Mouse (Mus musculus) megakaryocyte, embryonic 14.5 days (primary cell): ENCODE measurements around the gene Tgm7. TPM values are rescaled to one million over a fixed set of nuclear protein-coding genes. Genes with fewer than 3 reads are reported as not detected.

ENCODE experiments used
- H3K27me3 ChIP-seq: replicated peaks from 2 replicates; pipeline ENCODE3; 2012; ENCODE audit warnings: inconsistent platforms
- H3K36me3 ChIP-seq: replicated peaks from 2 replicates; pipeline ENCODE3; 2012; ENCODE audit warnings: low read length, inconsistent platforms, mixed read lengths
- H3K4me1 ChIP-seq: 2 replicates; pipeline ENCODE4 v1.6.1; 2012; ENCODE audit warnings: inconsistent platforms
- H3K4me3 ChIP-seq: replicated peaks from 2 replicates; pipeline ENCODE3; 2012; ENCODE audit warnings: moderate library complexity, mild to moderate bottlenecking, inconsistent platforms
- H3K9me3 ChIP-seq: 2 replicates; pipeline ENCODE4 v1.6.1; 2012; ENCODE audit warnings: inconsistent platforms
- FLI1 ChIP-seq: IDR thresholded peaks from 2 replicates; pipeline ENCODE4 v1.6.1; 2012; ENCODE audit warnings: low read length, inconsistent platforms, mixed read lengths
- GATA1 ChIP-seq: IDR thresholded peaks from 3 replicates; pipeline ENCODE4 v1.6.1; 2012; ENCODE audit warnings: mixed read lengths, low read length, inconsistent platforms, borderline replicate concordance
- polyA plus RNA-seq: library from polyadenylated mRNA; stranded (reverse); fragments of >175 nt; gene quantifications from 2 replicates; pipeline ENCODE4 v1.2.3, GENCODE M21; 2012; ENCODE audit warnings: low replicate concordance; ENCODE audit not compliant: insufficient read depth

Gene Tgm7
- polyA plus RNA-seq, 1 experiment, result not detected

DNA sequence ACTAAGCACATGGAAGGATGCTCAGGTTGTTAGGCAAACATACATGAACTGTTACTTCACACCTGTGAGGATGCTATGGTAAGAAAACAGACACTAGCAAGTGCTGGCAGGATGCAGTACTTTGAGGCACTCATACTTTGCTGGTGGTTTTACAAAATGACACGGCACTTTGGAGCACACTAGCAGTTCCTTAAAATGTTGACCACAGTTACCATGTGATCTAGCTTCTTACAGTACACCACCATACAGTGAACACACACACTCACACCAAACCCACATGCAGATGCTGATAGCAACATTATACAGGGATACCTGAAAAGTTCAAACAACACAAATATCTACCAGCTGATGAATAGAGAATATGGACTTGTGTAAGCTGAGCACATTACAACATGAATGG, 27.0 kb downstream of the Tgm7 start:
- TF ChIP-seq GATA1, result no peak
- TF ChIP-seq FLI1, result no peak

DNA sequence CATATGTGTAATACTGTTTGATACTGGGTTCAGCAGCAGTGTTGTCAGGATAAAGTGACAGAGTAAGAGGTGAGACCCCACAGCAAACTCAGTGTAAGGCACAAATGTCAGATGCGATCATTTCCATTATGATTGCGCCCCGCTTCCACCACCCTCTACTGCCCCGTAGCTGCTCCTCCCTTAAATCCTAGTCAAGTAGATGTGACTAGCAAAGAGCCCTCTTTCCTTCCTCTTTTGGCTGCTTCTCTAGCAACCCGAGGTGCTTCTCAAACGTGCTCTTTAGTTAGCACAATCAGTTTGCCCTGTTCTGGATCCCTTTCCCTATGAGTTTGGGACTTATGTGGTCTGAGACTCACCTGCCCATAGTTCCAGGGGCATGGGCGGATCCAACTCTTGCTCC, 34.8 kb downstream of the Tgm7 start:
- no peak overlapping the region for H3K4me3 ChIP-seq
- H3K36me3 ChIP-seq, result no peaks in the 10 kb centered on the region
- H3K4me1 ChIP-seq, result peaks cover 17% of the 10 kb centered on the region
- H3K9me3 ChIP-seq, result peaks cover 18% of the 10 kb centered on the region
- TF ChIP-seq FLI1 (no peak), GATA1 (no peak)
- peaks cover 14% of the 10 kb centered on the region for H3K27me3 ChIP-seq

More for the DNA sequence above, 27.0 kb downstream of the Tgm7 start:
- Histone ChIP-seq H3K9me3 (no peaks in the 10 kb centered on the region), H3K4me3 (peak overlapping the region; percentile 31), H3K36me3 (no peaks in the 10 kb centered on the region), H3K27me3 (peaks cover 15% of the 10 kb centered on the region), H3K4me1 (peaks cover 30% of the 10 kb centered on the region)

DNA sequence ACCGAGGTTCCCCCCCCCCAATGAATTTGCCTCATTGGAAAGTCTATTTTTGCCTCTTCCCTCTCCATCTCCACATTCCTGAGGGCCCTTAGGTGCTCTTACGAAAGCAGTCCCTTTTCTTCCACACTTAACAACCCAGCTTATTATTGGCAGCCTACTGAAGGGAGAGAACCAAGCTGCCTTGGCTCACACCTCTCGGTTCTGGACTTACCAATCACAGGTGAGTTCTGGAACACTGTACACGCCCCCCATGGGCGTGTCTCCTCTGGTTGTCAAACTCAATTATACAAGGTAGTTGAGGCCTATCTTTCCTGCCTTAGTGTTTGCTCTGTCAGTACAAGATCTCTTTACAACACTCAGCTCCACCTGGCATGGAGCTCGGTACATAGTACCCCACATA, 37.7 kb downstream of the Tgm7 start:
- H3K4me1 ChIP-seq, result peaks cover 29% of the 10 kb centered on the region
- no peak overlapping the region for H3K4me3 ChIP-seq
- TF ChIP-seq GATA1 (no peak), FLI1 (no peak)

DNA sequence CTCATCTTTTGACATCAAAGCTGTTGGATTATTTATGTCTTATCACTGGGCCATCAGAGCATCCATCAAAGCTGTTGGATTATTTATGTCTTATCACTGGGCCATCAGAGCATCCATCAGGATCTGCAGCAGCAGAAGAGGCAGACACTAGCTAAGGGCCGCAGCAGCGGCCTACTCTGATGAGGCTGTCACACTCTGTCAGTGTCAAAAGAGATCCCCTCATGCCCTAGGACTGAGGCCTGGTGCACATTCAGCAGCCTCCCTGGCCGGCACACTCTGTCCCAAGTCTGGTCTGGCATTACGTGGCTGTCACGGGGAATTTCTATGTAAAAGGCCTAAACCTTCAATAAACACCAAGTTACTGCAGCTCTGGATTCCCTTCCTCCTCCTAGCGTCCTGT, 40.1 kb downstream of the Tgm7 start:
- peaks cover 29% of the 10 kb centered on the region for H3K4me1 ChIP-seq
- H3K36me3 ChIP-seq, result no peaks in the 10 kb centered on the region
- H3K9me3 ChIP-seq, result peaks cover 13% of the 10 kb centered on the region
- H3K27me3 ChIP-seq, result peaks cover 13% of the 10 kb centered on the region
- H3K4me3 ChIP-seq, result no peak overlapping the region
- TF ChIP-seq FLI1 (no peak), GATA1 (no peak)

More for the DNA sequence above, 37.7 kb downstream of the Tgm7 start:
- no peaks in the 10 kb centered on the region for H3K36me3 ChIP-seq
- H3K27me3 ChIP-seq, result peaks cover 15% of the 10 kb centered on the region
- H3K9me3 ChIP-seq, result peaks cover 17% of the 10 kb centered on the region

DNA sequence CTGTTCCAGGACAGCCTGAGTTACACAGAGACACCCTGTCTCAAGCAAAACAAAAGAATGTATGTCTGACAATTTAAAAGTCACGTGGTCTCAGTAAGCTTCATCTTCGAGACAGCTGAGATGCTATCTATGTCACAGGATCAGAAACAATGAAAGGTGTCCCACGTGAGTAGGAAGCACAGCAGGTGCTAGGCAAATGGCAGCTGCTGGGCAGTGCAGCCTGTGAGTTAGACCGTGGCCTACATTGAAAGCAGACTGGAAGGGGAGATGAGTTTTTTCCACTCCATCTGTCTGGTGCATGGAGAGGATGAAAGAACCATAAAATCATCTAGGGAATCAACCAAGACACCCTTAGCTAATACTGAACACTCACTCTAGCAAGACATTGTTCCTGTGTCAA, 42.5 kb downstream of the Tgm7 start:
- H3K9me3 ChIP-seq, result peaks cover 4% of the 10 kb centered on the region; the same call in 1 of the 2 replicates
- no peak for TF ChIP-seq FLI1
- no peak for TF ChIP-seq GATA1
- H3K4me1 ChIP-seq, result peaks cover 29% of the 10 kb centered on the region
- no peak overlapping the region for H3K4me3 ChIP-seq
- H3K27me3 ChIP-seq, result peaks cover 9% of the 10 kb centered on the region
- H3K36me3 ChIP-seq, result no peaks in the 10 kb centered on the region

DNA sequence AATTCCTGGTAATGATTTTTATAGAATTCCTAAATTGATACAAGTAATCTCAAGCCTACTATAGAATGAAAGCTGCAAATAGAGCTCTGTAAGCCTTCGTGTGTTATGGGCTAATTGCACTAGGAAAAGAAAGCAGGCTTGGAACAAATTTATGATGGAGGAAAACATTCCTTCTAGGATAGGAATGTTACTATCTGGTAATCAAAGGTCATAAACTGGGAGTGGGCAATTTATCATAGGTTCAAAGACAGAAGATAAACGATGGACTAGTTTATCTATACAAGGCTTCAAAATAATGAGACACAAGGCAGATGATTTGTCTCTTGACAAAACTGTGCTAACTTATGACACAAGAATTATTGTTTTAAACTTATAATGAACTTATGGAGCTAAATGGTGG, 48.3 kb downstream of the Tgm7 start:
- peaks cover 4% of the 10 kb centered on the region; the same call in 1 of the 2 replicates for H3K4me1 ChIP-seq
- H3K4me3 ChIP-seq, result no peak overlapping the region
- TF ChIP-seq FLI1 (no peak), GATA1 (no peak)
- no peaks in the 10 kb centered on the region for H3K36me3 ChIP-seq
- H3K27me3 ChIP-seq, result peaks cover 19% of the 10 kb centered on the region
- no peaks in the 10 kb centered on the region; the same call in 1 of the 2 replicates for H3K9me3 ChIP-seq

DNA sequence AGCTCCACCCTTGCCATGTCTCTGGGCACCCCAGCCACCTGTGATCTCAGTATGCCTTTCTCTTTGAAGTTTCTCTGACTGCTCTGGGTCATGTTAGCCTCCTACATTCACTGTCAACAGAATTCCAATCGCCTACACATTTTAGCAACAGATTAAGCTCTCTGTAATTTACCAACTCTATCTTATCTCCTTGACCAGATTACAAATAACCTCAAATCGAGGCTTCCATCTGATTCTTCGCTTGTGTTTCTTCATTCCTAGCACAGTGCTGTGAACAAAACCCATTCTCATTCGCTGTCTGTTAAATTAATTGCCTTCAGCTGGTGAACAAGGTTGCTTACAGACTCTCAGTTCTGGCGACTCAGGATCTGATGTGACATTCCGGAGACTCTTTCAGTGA, 51.6 kb downstream of the Tgm7 start:
- peaks cover 31% of the 10 kb centered on the region for H3K4me1 ChIP-seq
- H3K36me3 ChIP-seq, result no peaks in the 10 kb centered on the region
- no peak for TF ChIP-seq GATA1
- TF ChIP-seq FLI1, result no peak
- peaks cover 18% of the 10 kb centered on the region for H3K27me3 ChIP-seq
- H3K4me3 ChIP-seq, result no peak overlapping the region
- H3K9me3 ChIP-seq, result no peaks in the 10 kb centered on the region; the same call in 1 of the 2 replicates

DNA sequence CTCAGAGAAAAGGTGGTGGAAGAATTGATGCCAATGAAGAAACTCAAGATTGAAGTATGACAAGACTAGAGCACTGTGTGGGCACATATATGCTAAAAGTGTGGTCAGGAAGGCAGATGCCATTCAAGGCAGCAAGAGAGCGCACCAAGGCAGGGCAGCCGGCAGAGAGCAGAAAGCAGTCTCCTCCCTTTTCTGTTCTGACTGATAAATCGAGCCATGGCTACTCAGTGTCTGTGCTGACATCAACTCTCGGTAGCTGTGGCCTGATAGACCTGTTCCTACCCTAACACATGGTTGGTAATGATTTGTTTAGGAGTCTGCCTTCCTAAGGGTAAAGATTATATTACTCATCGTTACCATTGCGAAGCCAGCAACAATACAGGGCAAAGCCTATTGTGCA, 53.7 kb downstream of the Tgm7 start:
- Histone ChIP-seq H3K27me3 (peaks cover 25% of the 10 kb centered on the region), H3K36me3 (no peaks in the 10 kb centered on the region), H3K4me3 (no peak overlapping the region), H3K4me1 (peaks cover 43% of the 10 kb centered on the region), H3K9me3 (no peaks in the 10 kb centered on the region)
- TF ChIP-seq FLI1 (no peak), GATA1 (no peak)

DNA sequence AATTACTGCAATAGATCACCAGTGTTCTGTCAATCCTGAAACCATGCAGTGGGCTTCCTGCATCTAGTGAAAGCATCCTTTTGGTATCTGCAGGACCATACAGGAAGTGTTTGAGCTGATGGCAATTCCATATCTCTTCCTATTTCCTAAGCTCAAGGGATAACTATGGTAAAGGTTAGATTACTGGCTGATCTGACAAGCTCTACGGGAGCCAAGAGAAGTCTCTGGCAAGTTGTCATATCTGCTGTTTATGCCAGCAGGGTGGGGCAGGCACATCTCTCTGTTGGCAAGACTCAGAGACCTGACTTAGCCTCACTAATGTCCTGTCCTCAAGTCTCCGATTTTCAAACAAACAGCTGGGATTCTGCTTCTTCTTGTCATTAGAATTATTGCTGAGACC, 55.5 kb downstream of the Tgm7 start:
- peaks cover 23% of the 10 kb centered on the region for H3K27me3 ChIP-seq
- H3K36me3 ChIP-seq, result no peaks in the 10 kb centered on the region
- H3K9me3 ChIP-seq, result peaks cover 2% of the 10 kb centered on the region
- TF ChIP-seq FLI1, result no peak
- no peak for TF ChIP-seq GATA1
- H3K4me3 ChIP-seq, result no peak overlapping the region
- H3K4me1 ChIP-seq, result peaks cover 50% of the 10 kb centered on the region

DNA sequence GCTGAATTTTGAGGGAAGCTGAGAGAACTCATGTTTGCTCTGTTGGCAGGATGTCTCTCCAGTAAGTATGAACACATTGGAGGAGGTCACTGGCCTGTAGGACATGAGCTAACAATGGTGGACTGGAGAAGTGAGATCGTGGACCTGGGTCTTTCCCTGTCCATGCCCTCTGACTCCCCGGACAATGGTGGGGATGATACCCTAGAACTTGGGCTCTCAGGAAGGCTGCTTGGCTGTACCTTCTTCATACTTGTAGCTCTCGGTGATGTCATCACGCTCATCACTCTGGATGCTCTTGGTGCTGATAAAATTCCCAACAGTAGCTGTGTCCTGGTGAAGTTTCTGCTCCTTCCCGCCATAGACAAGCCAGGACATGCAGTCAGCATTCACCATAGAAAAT, 57.4 kb downstream of the Tgm7 start:
- TF ChIP-seq FLI1, result no peak
- TF ChIP-seq GATA1, result no peak
- H3K36me3 ChIP-seq, result no peaks in the 10 kb centered on the region
- no peak overlapping the region for H3K4me3 ChIP-seq
- H3K9me3 ChIP-seq, result peaks cover 7% of the 10 kb centered on the region
- peaks cover 50% of the 10 kb centered on the region for H3K4me1 ChIP-seq
- H3K27me3 ChIP-seq, result peaks cover 22% of the 10 kb centered on the region

DNA sequence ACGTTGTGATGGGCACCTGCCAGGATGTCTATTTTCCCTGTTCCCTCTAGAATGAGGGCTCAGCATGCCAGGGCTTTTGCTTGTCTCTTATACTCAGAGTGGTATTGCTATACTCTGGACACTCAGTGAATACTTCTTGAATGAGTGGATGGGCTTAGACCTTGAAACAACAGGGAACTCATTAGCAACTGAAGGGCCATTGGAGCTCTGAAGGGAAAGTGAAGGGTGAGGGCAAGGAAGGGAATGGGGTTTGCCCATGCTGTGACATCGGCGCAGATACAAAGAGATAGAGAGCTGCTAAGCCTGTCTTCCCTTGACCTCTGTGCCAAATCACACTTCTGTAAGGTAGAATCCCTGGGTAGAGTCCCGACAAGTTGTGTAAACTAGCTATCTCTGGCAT, 63.9 kb downstream of the Tgm7 start:
- Histone ChIP-seq H3K4me1 (peaks cover 11% of the 10 kb centered on the region), H3K4me3 (no peak overlapping the region), H3K27me3 (peaks cover 21% of the 10 kb centered on the region), H3K36me3 (no peaks in the 10 kb centered on the region), H3K9me3 (peaks cover 7% of the 10 kb centered on the region)
- TF ChIP-seq GATA1, result no peak
- no peak for TF ChIP-seq FLI1

Other genes with a start within 250 kb of the Tgm7 start
- gene Ubr1, start 139.1 kb downstream of the Tgm7 start, polyA plus RNA-seq, result 3.7 TPM in 1 of 2 replicates, not detected in the other
- gene Tmem62, start 132.8 kb downstream of the Tgm7 start, polyA plus RNA-seq, result 0.64 and 1.4 TPM in 2 replicates
- gene Ccndbp1, start 101.4 kb downstream of the Tgm7 start, polyA plus RNA-seq, result 3.2 and 12.3 TPM in 2 replicates
- 2.6 TPM in 1 of 2 replicates, not detected in the other for gene Epb42, start 72.7 kb downstream of the Tgm7 start, polyA plus RNA-seq
- gene Tgm5, start 24.0 kb downstream of the Tgm7 start, polyA plus RNA-seq, result 0.03 TPM in 1 of 2 replicates, not detected in the other
- 1.7 and 1.9 TPM in 2 replicates for gene Adal, start 30.6 kb upstream of the Tgm7 start, polyA plus RNA-seq
- 2.6 and 3.3 TPM in 2 replicates for gene Lcmt2, start 30.9 kb upstream of the Tgm7 start, polyA plus RNA-seq
- 1.0 and 3.2 TPM in 2 replicates for gene Tubgcp4, start 60.9 kb upstream of the Tgm7 start, polyA plus RNA-seq
- 3.4 and 5.5 TPM in 2 replicates for gene Zscan29, start 61.3 kb upstream of the Tgm7 start, polyA plus RNA-seq
- gene Trp53bp1, start 161.6 kb upstream of the Tgm7 start, polyA plus RNA-seq, result 8.6 TPM in 1 of 2 replicates, not detected in the other
- gene Map1a, start 179.8 kb upstream of the Tgm7 start, polyA plus RNA-seq, result 1.6 and 11.4 TPM in 2 replicates
- gene Ppip5k1, start 245.6 kb upstream of the Tgm7 start, polyA plus RNA-seq, result 1.9 TPM in 1 of 2 replicates, not detected in the other
- not detected in 2 replicates for gene Ckmt1, start 247.9 kb upstream of the Tgm7 start, polyA plus RNA-seq